Mouse (Mus musculus) c-Kit-negative CD71-positive TER-119-positive erythroid progenitor cells, embryonic 14.5 days (primary cell): ENCODE measurements around the gene Snrpd3.
"Not testable (repeated sequence)": the region's sequence is repeated elsewhere in the genome, so short reads cannot be mapped to it uniquely, and the experiment has no call there.

Experiments used
- DNase-seq: peaks from one replicate; pipeline ENCODE4 v3.0.0-alpha.2; 2013; ENCODE audit warnings: low read depth, low spot score

Gene Snrpd3

DNA sequence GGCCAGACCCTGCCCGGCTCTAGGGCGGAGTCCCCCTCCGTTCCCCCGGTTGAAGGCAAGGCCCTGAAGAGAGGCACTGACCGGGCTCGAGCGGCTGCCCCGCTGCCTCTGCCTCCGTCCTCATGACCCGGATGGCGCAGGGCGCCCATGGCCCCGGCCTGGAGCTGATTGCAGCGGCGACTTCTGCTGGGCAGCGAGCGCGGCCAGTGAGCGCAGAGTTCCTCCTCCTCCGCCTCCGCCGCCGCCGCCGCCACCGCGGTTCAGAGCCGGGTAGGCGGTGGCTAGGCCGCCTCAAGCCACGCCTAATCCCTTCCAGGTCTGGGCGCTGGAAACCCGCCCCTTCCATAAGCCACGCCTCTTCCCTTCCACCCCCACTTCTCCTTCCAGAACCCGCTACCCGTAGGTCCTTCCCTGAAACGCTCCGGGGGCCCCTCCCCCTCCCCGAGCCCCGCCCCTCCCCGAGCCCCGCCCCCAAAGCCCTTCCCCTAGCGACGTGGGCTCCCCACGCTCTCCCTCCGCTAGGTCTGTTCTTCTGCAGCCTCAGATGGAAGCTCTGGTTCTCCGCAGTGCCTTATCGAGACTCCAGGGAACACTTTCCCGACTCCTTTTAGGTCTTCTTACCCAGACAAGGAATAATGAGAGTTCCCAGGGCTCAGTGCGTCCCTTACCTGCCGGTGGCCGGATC, at the start of gene Snrpd3:
Gene Snrpd3 (plus strand): TSS at position 479 of the 685 bp plus-strand sequence.
- DNase-seq: peak; percentile 96

DNA sequence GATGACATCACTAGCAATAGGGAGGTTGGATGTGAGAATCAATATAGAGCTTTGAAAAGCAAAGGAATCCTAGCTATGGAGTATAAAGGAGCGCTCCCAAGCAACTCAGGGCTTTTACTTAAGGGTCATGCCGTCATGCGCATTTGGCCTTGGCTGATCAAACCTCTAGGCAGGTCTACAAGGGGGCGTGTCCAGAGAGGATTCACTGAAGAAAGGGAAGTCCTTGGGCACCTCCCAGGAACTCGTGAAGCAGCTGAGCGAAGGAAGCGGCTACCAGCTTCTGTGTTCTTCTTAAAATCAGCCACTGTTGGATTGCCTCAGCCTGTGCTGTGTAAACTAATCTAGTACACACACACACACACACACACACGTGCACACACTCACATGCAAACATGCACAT, 43.9 kb upstream of the Snrpd3 start:
- DNase-seq: no peak

DNA sequence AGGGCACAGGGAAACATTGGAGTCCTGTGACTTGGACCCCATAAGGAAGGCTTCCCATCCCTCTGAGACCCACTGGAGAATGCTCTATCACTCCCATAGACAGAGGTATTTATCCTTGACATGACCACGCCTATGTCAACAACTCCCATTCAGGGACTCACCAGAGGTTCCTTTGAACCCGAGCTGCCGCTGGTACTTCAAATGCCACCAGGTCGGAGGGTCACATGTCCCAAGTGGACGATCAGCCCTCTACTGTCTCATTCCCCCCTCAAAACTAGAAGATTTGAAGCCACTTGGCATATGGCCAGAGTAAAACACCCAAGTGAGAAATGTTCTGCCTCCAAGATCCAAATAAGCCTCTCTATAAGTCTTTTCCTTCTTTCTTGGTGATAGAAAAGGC, 42.8 kb upstream of the Snrpd3 start:
- DNase-seq: no peak

DNA sequence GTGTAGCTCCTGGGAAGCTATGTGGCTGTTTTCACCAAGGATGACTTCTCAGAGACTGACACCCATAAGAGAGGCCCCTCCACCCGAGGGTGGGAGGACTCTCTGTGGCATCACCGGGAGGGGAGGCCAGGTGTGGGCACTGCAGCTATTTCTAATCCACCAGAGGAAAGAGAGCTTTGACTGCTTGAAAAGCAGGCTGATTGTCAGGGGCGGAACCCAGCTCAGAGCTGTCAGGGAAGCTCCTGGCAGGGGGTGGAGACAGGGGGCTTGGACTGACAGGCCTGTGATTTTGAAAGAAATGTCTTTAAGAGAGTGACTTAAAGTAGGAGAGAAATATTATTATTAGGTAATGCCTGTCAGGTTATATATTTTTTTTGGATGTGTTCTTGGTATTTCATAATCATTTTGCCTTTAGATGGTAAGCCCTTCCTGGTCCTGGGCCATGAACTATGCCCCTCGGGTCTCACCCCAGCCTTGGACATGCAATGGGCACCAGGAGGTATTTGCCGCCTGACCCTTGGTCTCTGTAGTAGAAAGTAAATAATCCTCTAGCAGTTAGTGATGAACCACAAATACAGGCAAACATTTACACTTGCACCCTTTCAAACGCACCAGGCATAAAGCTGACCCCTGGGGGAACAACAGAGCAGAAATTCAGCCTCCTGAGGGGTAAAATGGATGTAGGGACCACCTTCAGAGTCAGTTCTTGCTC, 42.1 kb upstream of the Snrpd3 start:
- DNase-seq: not testable (repeated sequence)

DNA sequence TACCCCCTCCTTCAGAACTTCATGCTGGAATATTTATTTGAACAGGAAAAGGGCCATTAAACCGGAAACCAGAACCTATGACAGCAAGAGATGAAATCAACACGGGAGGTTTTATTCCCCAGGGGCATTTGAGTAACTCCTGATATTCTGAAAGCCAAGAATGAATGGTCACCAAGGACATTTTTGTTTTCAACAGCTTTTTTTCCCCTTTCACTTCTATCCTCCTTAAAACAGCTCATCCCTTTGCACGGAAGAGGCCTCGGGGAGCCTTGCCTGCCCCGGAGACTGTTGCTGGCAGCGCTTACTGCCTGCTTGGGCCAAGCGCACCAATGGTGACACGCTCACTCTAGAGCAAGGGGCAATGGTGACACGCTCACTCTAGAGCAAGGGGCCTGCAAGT, 40.3 kb upstream of the Snrpd3 start:
- DNase-seq: no peak

DNA sequence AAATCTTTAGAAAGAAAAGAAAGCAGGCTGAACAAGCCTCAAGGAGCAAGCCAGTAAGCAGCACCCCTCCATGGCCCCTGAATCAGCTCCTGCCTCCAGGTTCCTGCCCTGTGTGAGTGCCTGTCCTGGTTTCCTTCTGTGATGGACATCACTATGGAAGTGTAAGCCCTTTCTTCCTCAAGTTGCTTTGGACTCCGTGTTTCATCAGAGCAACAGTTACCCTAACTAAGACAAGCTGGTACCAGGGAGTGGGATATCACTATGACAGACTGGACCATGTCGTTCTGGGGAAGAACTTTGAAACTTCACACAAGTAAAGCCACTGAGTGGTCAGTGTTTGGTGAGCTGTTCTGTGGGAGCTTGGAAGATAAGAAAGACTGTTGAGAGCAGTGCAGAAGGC, 37.4 kb upstream of the Snrpd3 start:
- no peak for DNase-seq

DNA sequence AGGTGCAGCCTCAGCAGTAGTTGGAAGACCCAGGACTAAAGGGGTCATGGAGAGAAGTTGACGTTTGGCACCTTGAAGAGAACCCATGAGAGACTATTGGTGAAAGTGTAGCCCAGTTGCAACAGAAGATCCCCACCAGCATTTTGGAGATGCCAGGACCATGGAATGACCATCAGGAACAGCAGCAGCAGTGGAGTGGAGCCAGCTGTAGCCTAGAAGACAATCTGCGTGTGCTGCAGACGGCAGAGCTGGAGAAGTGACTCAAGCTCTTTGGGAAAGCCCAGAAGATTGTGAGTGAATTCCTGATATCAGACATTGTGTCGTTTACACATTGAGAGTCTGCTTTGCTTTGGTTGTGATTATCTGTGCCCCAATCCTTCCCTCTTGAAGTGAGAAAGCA, 35.6 kb upstream of the Snrpd3 start:
- no peak for DNase-seq

DNA sequence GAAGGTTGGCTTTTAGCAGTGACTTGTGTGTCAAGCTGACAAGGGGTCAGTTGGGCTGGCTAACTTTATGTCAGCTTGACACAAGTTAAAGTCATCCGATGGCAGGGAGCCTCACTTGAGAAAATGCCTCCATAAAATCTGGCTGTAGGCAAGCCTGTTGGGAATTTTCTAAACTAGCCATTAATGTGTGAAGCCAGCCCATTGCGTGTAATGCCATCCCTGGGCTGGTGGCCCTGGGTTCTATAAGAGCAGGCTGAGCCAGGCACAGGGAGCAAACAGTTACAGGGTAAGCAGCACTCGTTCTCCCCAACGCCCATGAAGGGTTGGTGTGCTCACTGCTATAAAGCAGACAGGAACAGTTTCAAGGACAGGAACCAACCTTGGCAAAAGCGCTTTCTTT, 35.1 kb upstream of the Snrpd3 start:
- DNase-seq: no peak

DNA sequence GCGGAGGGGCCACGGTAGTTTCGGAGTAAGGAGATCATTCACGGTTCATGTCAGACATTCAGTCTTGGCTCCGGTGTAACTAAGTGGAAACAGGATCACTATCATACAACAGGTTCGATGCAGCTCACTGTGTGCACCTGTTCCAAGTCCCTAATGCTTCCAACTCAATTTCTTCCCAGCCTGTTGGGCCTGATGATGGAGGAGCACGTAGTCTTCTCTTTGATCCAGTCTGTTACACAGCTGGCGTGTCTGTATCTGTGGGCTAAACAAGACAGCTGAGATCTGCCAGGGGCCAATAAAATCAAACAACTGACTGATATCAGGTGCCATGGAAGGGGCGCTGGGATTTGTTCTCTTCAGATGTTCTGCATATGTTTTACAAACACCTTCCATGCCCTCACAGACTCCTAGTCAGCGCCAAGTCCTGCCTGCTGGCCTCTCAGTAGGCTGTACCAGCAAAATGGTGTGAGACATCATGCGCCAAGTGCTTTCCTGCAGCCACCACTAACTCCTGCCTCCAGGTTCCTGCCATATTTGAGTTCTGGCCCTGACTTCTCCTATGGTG, 34.4 kb upstream of the Snrpd3 start:
- DNase-seq: no peak

DNA sequence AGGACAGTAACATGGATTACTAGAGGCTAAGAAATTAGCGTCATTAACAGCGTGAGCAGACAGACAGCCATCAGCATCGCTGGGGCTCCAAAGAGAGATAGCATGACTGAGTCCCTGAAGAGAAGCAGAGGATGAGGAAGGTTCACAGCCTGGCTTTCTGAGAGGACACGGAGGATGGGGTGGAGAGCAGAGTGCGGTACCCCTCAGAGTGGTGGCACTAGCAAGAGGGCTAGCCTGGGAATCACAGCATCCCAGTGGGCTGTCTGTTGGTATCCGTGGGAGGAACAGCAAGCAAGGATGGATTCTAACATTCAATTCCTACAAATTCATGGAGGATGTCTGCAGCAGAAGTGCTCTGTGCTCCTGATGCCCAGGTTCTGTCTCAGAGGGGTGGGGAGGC, 33.3 kb upstream of the Snrpd3 start:
- DNase-seq: no peak

DNA sequence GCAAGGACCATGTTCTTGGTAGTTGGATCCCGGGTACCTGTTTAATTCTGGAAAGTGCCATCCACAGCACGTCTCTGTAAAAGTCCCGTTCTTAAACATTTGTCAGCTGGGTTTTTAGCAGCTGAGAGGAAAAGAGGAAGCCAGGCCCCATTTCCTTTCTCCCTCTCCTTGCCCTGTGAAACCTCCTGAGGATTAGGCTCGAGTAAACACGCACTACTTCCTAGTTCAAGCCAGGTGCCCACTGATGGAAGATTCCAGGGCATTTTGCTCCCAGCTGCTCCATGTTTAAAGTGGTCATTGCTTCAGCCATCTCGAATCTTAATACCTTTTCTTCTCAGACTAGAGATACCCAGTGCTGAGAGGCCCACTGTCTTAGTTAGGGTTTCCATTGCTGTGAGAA, 32.6 kb upstream of the Snrpd3 start:
- DNase-seq: no peak

DNA sequence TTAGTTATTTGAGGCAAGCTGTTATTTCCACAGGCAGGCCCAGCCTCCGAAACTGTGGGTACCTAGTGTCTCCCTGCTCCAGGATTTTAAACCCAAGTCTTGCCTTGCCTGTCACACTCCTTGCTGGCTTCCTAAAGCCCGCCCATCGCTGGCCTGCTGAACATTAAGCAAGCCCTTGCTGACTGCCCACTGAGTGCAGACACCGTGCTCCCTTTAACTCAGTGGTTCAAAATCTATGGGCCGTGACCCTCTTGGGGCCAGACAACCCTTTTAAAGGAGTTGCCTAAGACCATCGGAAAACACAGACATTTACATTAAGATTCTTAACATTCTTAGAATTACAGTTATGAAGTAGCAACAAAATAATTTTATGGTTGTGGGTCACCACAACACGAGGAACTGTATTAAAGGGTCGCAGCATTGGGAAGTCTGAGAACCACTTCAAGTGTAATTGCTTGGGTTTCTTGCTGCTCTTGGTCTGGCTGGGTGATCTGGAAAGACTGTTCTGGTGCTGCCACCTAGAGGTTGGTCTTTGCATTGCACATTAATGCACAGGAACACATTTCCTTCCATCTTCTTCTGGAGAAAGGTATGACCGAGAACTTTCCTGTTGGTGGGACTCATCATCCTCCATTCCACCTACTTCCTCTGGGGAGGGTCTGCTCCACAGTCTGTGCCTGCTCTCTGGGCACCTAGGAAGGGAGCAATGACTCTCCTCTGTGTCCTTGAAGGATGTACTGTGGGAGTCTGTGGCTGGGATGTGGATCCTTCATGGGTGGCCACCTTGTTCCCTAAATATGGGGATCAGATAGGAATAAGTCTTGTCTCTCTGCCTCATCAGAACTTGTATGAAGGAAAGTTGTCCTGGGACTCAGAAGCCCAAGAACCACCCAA, 31.0 kb upstream of the Snrpd3 start:
- peak; percentile 62 for DNase-seq

DNA sequence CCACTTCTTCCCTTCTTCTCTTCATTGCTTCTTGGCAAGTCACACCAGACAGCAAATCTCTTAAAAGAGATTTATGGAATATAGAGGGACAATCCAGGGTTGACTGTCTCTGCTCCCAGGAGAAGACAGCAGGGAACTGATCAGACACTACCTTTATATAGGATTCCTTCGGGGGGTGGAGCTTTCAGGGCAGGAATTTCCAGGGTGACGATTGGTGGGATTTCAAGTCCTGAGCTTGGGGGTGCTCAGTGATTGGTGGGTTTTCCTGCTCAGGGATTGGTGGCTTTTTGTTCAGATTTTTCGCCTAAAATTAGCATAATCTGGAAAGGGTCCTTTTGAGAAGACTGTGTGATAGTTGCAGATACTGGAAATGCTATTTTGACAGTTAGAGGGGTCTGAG, 30.2 kb upstream of the Snrpd3 start:
- DNase-seq: no peak

DNA sequence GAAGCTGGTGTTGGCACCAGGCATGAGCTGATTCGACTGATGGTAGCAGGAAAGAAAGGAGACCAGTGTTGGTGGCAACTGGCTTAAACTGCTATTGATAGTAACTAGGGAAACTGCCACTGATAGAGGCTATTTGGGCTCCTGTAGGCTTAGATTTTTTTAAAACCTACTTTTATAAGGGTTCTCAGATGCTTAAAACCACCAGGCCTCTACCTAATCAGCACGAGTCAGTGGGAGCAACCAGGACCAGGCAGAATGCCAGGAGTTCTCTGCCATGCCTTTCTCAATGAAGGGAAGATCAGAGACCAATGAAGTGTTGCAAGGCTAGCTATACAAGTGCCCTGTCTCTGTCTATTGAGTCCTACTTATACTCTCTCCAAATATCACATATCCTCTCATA, 27.8 kb upstream of the Snrpd3 start:
- DNase-seq: no peak

DNA sequence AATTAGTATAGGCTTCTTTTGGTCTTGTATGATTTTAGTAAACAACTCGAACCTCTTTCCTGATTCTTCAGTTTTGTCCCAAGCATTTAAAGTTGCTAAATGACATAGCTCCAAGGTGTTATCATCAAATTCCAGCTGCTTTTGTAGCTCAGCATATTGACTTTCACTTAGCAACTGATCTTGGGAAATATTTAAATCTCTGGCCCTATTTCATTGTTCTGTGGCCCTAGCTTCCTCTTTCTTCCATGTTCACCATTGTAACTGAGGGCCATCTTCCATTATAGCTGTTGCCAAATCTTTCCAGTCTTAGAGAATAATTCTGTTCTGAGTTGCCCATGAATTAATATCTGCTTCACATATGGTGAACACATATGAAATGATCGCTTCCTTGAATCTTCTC, 26.6 kb upstream of the Snrpd3 start:
- DNase-seq: no peak

DNA sequence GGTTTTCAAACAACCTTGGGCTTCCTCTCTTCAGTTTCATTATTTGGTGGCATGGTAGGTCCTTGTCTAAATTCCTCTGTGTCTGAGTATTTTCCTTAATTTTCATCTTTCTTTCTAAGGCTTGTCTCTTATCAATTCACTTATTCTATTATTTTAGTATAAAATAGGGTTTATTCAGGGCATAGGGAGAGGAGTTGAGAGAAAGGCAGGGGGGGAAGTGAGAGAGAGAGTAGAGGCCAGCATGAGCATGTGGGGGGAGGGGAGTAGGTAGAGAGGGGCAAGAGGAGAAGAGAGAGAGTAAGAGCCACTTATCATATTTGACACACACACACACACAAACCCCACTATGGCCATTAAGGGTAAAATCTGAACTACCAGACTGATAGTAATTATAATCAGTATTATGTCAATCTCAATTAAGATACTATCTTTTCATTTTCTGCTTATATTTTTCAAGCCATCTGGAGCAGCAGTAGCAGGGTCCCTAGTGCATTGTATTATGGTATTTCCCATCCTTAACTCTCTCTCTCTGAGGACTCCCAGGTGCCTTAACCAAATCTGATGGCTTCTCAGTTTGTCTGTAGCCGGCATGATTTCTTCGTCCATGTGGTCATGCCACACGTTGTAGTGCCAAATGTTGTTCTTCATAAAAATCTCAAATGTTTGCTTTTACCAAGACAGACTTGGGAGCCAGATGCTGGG, 26.0 kb upstream of the Snrpd3 start:
- DNase-seq: no peak

DNA sequence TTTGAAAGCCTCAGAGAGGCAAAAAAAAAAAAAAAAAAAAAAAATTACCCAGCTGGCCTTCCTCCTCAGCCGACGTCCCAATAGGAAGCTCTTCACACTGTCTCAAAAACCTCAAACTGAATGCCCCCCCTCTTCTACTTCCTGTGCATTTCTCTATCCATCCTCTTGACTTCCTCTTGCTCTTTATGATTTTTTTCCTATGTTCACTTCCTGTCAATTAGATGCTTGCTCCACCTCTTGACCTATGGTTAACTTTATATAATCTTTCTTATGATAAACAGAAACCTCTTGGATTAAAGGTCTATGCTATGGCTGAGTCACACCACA, 25.5 kb upstream of the Snrpd3 start:
- DNase-seq: no peak

DNA sequence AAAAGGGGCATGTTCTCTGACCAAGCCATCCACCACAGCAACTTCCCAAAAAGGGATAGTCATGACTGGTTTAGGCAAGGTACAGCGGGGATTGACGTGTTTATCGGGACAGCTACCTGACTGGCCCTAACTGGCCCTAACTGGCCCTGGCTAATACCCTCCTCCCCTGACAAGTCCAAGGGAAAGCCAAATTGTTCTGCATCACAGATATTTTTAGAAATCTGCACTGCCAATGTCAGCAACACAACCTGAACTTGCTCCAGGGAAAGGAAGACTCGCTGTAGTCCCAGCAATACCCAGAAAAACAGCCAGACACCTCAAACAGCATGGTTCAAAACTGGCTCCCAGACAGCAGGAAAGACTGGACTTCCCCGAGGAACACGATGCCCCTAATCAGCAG, 22.0 kb upstream of the Snrpd3 start:
- no peak for DNase-seq

DNA sequence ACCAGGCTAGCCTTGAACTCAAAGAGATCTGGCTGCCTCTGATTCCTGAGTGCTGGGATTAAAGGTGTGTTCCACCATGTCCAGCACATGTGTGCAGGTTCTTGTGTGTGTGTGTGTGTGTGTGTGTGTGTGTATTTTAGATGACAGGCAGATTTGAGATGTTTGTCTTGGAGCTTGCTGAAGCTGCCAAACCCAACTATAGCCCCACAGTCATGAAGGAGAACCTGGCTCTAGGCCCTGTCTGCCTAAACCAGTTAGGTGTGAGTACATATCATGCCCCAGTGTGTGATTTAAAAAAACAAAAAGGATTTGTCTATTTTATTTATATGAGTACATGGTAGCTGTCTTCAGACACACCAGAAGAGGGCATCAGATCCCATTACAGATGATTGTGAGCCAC, 21.4 kb upstream of the Snrpd3 start:
- DNase-seq: no peak

DNA sequence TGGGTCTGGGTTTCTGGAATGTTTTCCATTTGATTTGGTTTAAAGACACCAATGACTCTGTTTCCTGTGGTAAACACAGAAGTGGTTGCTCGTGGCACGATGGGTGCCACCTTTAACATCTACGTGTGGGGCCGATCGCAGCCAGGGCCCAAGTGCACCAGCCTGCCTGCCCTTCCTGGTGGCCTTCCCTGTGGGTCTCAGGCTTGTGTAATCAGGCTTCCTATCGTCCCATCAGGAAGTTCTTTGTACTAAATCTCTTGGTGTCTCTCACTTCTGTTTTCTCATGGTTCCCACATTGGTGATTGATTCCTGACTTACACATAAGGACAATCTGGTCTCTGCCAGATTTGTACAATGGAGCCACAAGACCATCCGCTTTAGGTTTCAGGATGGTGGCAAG, 18.1 kb upstream of the Snrpd3 start:
- not testable (repeated sequence) for DNase-seq

DNA sequence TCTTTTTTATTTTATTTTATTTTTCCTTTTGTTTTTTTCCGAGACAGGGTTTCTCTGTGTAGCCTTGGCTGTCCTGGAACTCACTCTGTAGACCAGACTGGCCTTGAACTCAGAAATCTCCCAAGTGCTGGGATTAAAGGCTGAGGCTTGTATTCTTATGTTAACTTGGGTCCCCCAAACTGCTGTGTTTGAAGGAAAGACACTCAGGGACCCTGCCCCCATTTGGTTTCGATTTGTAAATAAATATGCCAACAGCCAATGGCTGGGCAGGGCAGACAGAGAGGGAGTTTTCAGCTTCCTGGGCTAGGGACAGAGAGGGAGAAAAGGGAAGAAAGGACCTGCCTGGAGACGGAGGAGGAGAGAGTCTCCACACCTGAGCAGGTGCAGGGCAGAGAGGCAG, 17.6 kb upstream of the Snrpd3 start:
- DNase-seq: no peak

DNA sequence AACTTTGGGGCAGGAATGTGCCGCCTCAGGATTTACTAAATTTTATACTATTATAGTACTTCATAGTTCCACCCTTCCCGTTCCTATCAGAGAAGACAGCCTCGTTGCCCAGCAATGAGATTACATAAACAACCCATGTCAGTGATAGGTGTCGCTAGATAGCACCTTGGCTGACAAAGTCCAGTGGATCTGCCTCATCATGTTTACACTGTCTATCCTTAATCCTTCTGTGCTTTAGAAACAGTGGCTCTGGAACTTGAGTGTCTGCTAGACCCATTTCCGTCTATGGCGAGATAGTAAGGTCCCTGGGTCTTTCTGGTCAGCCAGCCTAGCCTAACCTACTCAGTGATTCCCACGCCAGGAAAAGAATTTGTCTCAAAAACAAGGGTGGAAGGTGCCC, 17.0 kb upstream of the Snrpd3 start:
- DNase-seq: no peak
